28 mouse cellular contexts compared by ENCODE assay signal in genomic region chr13:95451529-95451928, GRCm38 (mm10). TPM values are rescaled to one million over a fixed set of nuclear protein-coding genes. Genes with fewer than 3 reads are reported as not detected.
DNase-seq lines count a peak whose midpoint lies in the region; ATAC-seq and TF ChIP-seq lines count a peak whose summit lies in the region.
"Had no signal": no experiment of that assay in that cellular context is flagged by ENCODE, and none has a peak within 500 bp of the region (broad histone marks: within the 10 kb centered on the region; RNA-seq: fewer than 3 reads in every experiment).

No protein-coding gene starts in this region.

- H3K27me3 ChIP-seq in embryonic facial prominence, embryonic 14.5 days (replicated peaks; ENCODE audit: control insufficient read depth, insufficient read depth, low read length) = 0 out of 2 replicates have a peak, but pooled peaks cover 4% of the 10 kb centered on the region
- H3K27me3 ChIP-seq in embryonic facial prominence, embryonic 10.5 days (replicated peaks; ENCODE audit: low read depth, poor library complexity, severe bottlenecking) = peaks cover under 1% of the 10 kb centered on the region; the same call in 1 of the 2 replicates
- H3K27me3 ChIP-seq in heart, adult 2 months (ENCODE audit: control insufficient read depth, insufficient read depth, low read length) = no peaks in the 10 kb centered on the region
- H3K27me3 ChIP-seq in myocyte (ENCODE audit: control insufficient read depth, insufficient read depth, insufficient read length) = no peaks in the 10 kb centered on the region
- H3K27me3 ChIP-seq: lung, embryonic 15.5 days; neural tube, embryonic 12.5 days had no signal

- no peaks in the 10 kb centered on the region for H3K9me3 ChIP-seq in embryonic facial prominence, embryonic 14.5 days (ENCODE audit: control insufficient read depth, low read length)
- no peaks in the 10 kb centered on the region for H3K9me3 ChIP-seq in embryonic facial prominence, embryonic 10.5 days
- H3K9me3 ChIP-seq: forebrain, embryonic 12.5 days; liver, embryonic 13.5 days; lung, embryonic 15.5 days; megakaryocyte, embryonic 14.5 days; neural tube, embryonic 12.5 days had no signal

- TF ChIP-seq EP300 in heart, adult 2 months (IDR thresholded peaks at IDR 0.05; ENCODE audit: insufficient read depth, low read depth, low read length) = no peak

- H3K9ac ChIP-seq in embryonic facial prominence, embryonic 14.5 days (ENCODE audit: low read depth, low read length) = no peak overlapping the region
- H3K9ac ChIP-seq in heart, adult 2 months (ENCODE audit: low read depth, low read length) = no peak overlapping the region
- H3K9ac ChIP-seq: forebrain, embryonic 12.5 days; liver, embryonic 13.5 days; lung, embryonic 15.5 days; neural tube, embryonic 12.5 days had no signal

- no peak overlapping the region for H3K4me2 ChIP-seq in embryonic facial prominence, embryonic 14.5 days (ENCODE audit: low read depth, low read length)
- H3K4me2 ChIP-seq in myocyte (ENCODE audit: low read depth) = peak overlapping the region; percentile 61
- H3K4me2 ChIP-seq: forebrain, embryonic 12.5 days; liver, embryonic 13.5 days; lung, embryonic 15.5 days; neural tube, embryonic 12.5 days had no signal

- no peak for TF ChIP-seq CTCF in heart, adult 2 months (IDR thresholded peaks at IDR 0.05)

- intact Hi-C loops in heart, adult 2 months (cut with DNase I) = no loop called here

- peak; percentile 26; the same call in 1 of the 2 replicates for ATAC-seq in embryonic facial prominence, embryonic 14.5 days (ENCODE audit: low read depth)

- 45% methylated on average over 2 of the region's 2 CpGs for WGBS in embryonic facial prominence, embryonic 14.5 days
- WGBS in embryonic facial prominence, embryonic 10.5 days = 72% methylated on average over 2 of the region's 2 CpGs
- whole genome bisulfite sequencing in heart, adult 2 months = 32% methylated on average over 2 of the region's 2 CpGs

- H3K79me2 ChIP-seq in heart, adult 2 months (replicated peaks; ENCODE audit: control insufficient read depth, insufficient read depth, low read length) = no peaks in the 10 kb centered on the region
- no peaks in the 10 kb centered on the region for H3K79me2 ChIP-seq in myocyte (ENCODE audit: control insufficient read depth, insufficient read depth)

- peak; percentile 69 for DNase-seq in embryonic facial prominence, embryonic 14.5 days (ENCODE audit: low spot score)
- no peak for DNase-seq in embryonic facial prominence, embryonic 10.5 days (ENCODE audit: low spot score)
- peak; percentile 55 for DNase-seq in heart, postnatal 4 days
- no peak for DNase-seq in heart, adult 2 months
- DNase-seq in Muller cell, postnatal 12 days (ENCODE audit: inconsistent ontology term) = peak; percentile 19
- no peak for DNase-seq in testis, postnatal 10 days (ENCODE audit: low spot score)
- DNase-seq: cerebellum, postnatal 10 days; kidney, adult 11 months; kidney, postnatal 4 days; liver, embryonic 13.5 days; lung, postnatal 36 days; midbrain, embryonic 14.5 days; right cerebral cortex, postnatal 14 days had no signal

- H3K4me3 ChIP-seq in embryonic facial prominence, embryonic 14.5 days (ENCODE audit: low read depth, low read length) = no peak overlapping the region
- no peak overlapping the region for H3K4me3 ChIP-seq in embryonic facial prominence, embryonic 10.5 days
- no peak overlapping the region for H3K4me3 ChIP-seq in heart, adult 2 months
- no peak overlapping the region for H3K4me3 ChIP-seq in myocyte
- H3K4me3 ChIP-seq: forebrain, embryonic 12.5 days; liver, embryonic 13.5 days; lung, embryonic 15.5 days; megakaryocyte, embryonic 14.5 days; neural tube, embryonic 12.5 days had no signal

- H3K4me1 ChIP-seq in embryonic facial prominence, embryonic 14.5 days (ENCODE audit: control insufficient read depth, insufficient read depth, low read length) = no peaks in the 10 kb centered on the region
- H3K4me1 ChIP-seq in embryonic facial prominence, embryonic 10.5 days = no peaks in the 10 kb centered on the region
- H3K4me1 ChIP-seq in heart, adult 2 months (ENCODE audit: control insufficient read depth, insufficient read depth, low read length) = 0 out of 2 replicates have a peak, but pooled peaks cover 2% of the 10 kb centered on the region
- H3K4me1 ChIP-seq: forebrain, embryonic 12.5 days; liver, embryonic 13.5 days; lung, embryonic 15.5 days; neural tube, embryonic 12.5 days had no signal

- H3ac ChIP-seq in myocyte (ENCODE audit: control insufficient read depth, insufficient read length) = no peak overlapping the region

- no peaks in the 10 kb centered on the region for H3K36me3 ChIP-seq in embryonic facial prominence, embryonic 14.5 days (ENCODE audit: control insufficient read depth, insufficient read depth, low read length)
- no peaks in the 10 kb centered on the region for H3K36me3 ChIP-seq in embryonic facial prominence, embryonic 10.5 days (replicated peaks)
- H3K36me3 ChIP-seq in heart, adult 2 months (ENCODE audit: control insufficient read depth, insufficient read depth, low read length) = no peaks in the 10 kb centered on the region
- no peaks in the 10 kb centered on the region for H3K36me3 ChIP-seq in myocyte (ENCODE audit: control insufficient read depth, insufficient read depth)
- H3K36me3 ChIP-seq: forebrain, embryonic 12.5 days; liver, embryonic 13.5 days; lung, embryonic 15.5 days; neural tube, embryonic 12.5 days had no signal

- no peak for TF ChIP-seq POLR2A in heart, adult 2 months (IDR thresholded peaks at IDR 0.05; ENCODE audit: insufficient read depth, low read depth, low read length)
- no peak for TF ChIP-seq POLR2A in myocyte (IDR thresholded peaks at IDR 0.05; ENCODE audit: insufficient read length, low read depth)

- no peak overlapping the region for H3K27ac ChIP-seq in embryonic facial prominence, embryonic 14.5 days (replicated peaks; ENCODE audit: low read depth, low read length)
- H3K27ac ChIP-seq in embryonic facial prominence, embryonic 10.5 days (replicated peaks) = no peak overlapping the region
- H3K27ac ChIP-seq in heart, adult 2 months = no peak overlapping the region
- H3K27ac ChIP-seq: forebrain, embryonic 12.5 days; liver, embryonic 13.5 days; lung, embryonic 15.5 days; neural tube, embryonic 12.5 days; stomach, postnatal 0 days had no signal

TF ChIP-seq in myocyte, 11 proteins besides CTCF, POLR2A, EP300 and RAD21:
- TF ChIP-seq MAX (IDR thresholded peaks at IDR 0.05; ENCODE audit: low read depth) = no peak
- TF ChIP-seq MYOG (IDR thresholded peaks at IDR 0.05; ENCODE audit: control insufficient read depth in 1 of 3, insufficient read depth in 1 of 3, insufficient read length in 2 of 3, low read depth in 2 of 3) = peak in 1 of 3 experiments; percentile 68
- TF ChIP-seq TCF3 (IDR thresholded peaks at IDR 0.05; ENCODE audit: insufficient read length, low read depth) = no peak
- TF ChIP-seq MYOD1 (IDR thresholded peaks at IDR 0.05; ENCODE audit: control insufficient read depth in 1 of 3, insufficient read length in 2 of 3, low read depth in 2 of 3) = peak in 2 of 3 experiments; percentile 52 to 71
- TF ChIP-seq REST (IDR thresholded peaks at IDR 0.05; ENCODE audit: insufficient read depth, insufficient read length) = no peak
- TF ChIP-seq CEBPB (IDR thresholded peaks at IDR 0.05; ENCODE audit: insufficient read depth, poor library complexity, severe bottlenecking) = no peak
- TF ChIP-seq SRF (IDR thresholded peaks at IDR 0.05; ENCODE audit: control insufficient read depth, insufficient read length, low read depth) = no peak
- no peak for TF ChIP-seq POLR2AphosphoS2 (IDR thresholded peaks at IDR 0.05; ENCODE audit: insufficient read length, low read depth)
- TF ChIP-seq E2F4 (IDR thresholded peaks at IDR 0.05; ENCODE audit: insufficient read depth) = no peak
- peak; percentile 43 for TF ChIP-seq TCF12 (IDR thresholded peaks at IDR 0.05; ENCODE audit: insufficient read depth, poor library complexity, severe bottlenecking)
- TF ChIP-seq USF1 (IDR thresholded peaks at IDR 0.05; ENCODE audit: low read depth) = no peak

RNA-seq across cellular contexts. Expression of gene Crhbp, which starts 6.8 kb away (rescaled TPM):
- polyA plus RNA-seq in embryonic facial prominence, embryonic 14.5 days (2014; fragmentation: Nextera tagmentation; extraction: Ambion mirVana) = 0.16 and 0.64 TPM in 2 replicates
- polyA plus RNA-seq in embryonic facial prominence, embryonic 10.5 days (2016; fragmentation: Nextera tagmentation; extraction: Ambion mirVana) = 0.80 and 1.4 TPM in 2 replicates
- not detected for total RNA-seq in heart, postnatal 4 days (2021)
- not detected for total RNA-seq in heart, adult 2 months (2021)
- not detected in 2 replicates for polyA plus RNA-seq in heart, adult 2 months (2012; rRNA removed)
- polyA plus RNA-seq in myocyte (2012; fragmentation: generic; extraction: Trizol) = 0.32 TPM
- total RNA-seq: adrenal gland, postnatal 25 days; gastrocnemius, adult 18-20 months; gastrocnemius, postnatal 4 days had no signal
- polyA plus RNA-seq: heart, embryonic 14.5 days; liver, embryonic 13.5 days had no signal

RNA-seq across cellular contexts. Expression of gene S100z, which starts 27.0 kb away (rescaled TPM):
- 1.5 and 2.9 TPM in 2 replicates for polyA plus RNA-seq in embryonic facial prominence, embryonic 14.5 days (2014; fragmentation: Nextera tagmentation; extraction: Ambion mirVana)
- polyA plus RNA-seq in embryonic facial prominence, embryonic 10.5 days (2016; fragmentation: Nextera tagmentation; extraction: Ambion mirVana) = 0.60 TPM in 1 of 2 replicates, not detected in the other
- not detected for total RNA-seq in heart, postnatal 4 days (2021)
- total RNA-seq in heart, adult 2 months (2021) = not detected
- not detected in 2 replicates for polyA plus RNA-seq in heart, adult 2 months (2012; rRNA removed)
- polyA plus RNA-seq in myocyte (2012; fragmentation: generic; extraction: Trizol) = not detected
- total RNA-seq: adrenal gland, postnatal 25 days; left cerebral cortex, postnatal 36 days had no signal
- polyA plus RNA-seq: cortical plate, adult 2 months; heart, embryonic 14.5 days; hindbrain, embryonic 11.5 days; kidney, embryonic 16.5 days; limb, embryonic 14.5 days; liver, embryonic 13.5 days; lung, embryonic 15.5 days; midbrain, embryonic 14.5 days; neural tube, embryonic 12.5 days had no signal

Comparison
In these comparisons a context has a peak if more than half of its experiments do, and no peak if none do; other contexts are left out.
1. DNase-seq: peak in embryonic facial prominence, embryonic 14.5 days (single experiment), heart, postnatal 4 days (single experiment) and Muller cell, postnatal 12 days (single experiment); none in embryonic facial prominence, embryonic 10.5 days (single experiment), heart, adult 2 months (0 of 2) and testis, postnatal 10 days (single experiment).